Mouse (Mus musculus) stomach, postnatal 0 days (tissue): ENCODE data around the gene Cd3g.

Experiments
- CTCF ChIP-seq: IDR thresholded peaks from 2 replicates; pipeline ENCODE4 v1.5.1; 2016; ENCODE audit warnings: antibody characterized with exemption, low read depth, mild to moderate bottlenecking, moderate library complexity
- EP300 ChIP-seq: optimal IDR thresholded peaks from 2 replicates; pipeline ENCODE3; 2016; ENCODE audit warnings: antibody characterized with exemption

GRCm38 (mm10) chr9:44965833-44966466 is 14.3 kb downstream of the Cd3g start:
- TF ChIP-seq CTCF (no peak), EP300 (no peak)
